Mouse (Mus musculus): ENCODE measurements at regions not wholly inside any gene's neighbourhood (a gene's known extent, or its start where the extent isn't known, plus 50 kb on each side); places are given as distances from the start of the nearest gene placed in this dataset.

GRCm38 (mm10) chr16:50709727-50710126, 118.8 kb upstream of the Ccdc54 start:
- DNase-seq (ENCODE audit: low spot score), result no peak

DNA sequence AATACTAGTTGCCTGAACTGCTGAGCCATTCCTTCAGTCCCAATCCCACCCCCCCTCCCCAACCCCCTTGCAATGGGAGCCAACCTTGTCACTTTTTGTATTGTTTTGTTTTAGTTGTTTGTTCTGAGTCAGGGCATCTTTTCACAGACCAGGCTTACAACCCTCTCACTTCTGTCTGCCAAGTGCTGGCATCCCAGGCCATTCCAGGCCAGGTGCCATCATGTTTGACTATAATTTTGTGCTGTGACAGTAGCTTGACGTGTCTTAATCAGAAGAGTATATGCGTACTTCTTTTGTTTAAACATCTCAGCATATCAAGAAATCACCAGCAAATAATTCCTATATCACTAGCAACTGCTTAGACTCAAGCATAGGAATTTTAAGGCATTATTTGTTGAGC, 117.0 kb upstream of the Ccdc54 start:
- DNase-seq (ENCODE audit: low spot score), result no peak

GRCm38 (mm10) chr16:50705921-50706320, 115.0 kb upstream of the Ccdc54 start:
- DNase-seq (ENCODE audit: low spot score), result no peak

GRCm38 (mm10) chr16:50700811-50701517, 110.0 kb upstream of the Ccdc54 start:
- no peak for DNase-seq (ENCODE audit: low spot score)

GRCm38 (mm10) chr16:50700123-50700522, 109.2 kb upstream of the Ccdc54 start:
- DNase-seq (ENCODE audit: low spot score), result peak; percentile 8

DNA sequence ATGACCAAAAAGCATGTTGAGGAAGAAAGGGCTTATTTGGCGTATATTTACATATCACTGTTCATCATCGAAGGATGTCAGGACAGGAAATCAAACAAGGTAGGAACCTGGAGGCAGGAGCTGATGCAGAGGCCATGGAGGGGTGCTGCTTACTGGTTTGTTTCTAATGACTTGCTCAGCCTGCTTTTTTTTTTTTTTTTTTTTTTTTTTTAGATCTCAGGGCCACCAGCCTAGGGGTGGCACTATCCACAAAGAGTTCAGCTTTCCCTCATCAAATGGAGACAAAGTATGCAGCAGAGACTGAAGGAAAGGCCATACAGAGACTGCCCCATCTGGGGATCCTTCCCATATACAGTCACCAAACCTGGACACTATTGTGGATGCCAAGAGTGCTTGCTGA, 106.8 kb upstream of the Ccdc54 start:
- no peak for DNase-seq (ENCODE audit: low spot score)

GRCm38 (mm10) chr16:50696052-50696451, 105.1 kb upstream of the Ccdc54 start:
- DNase-seq (ENCODE audit: low spot score), result no peak

GRCm38 (mm10) chr16:50694045-50694444, 103.1 kb upstream of the Ccdc54 start:
- no peak for DNase-seq (ENCODE audit: low spot score)

DNA sequence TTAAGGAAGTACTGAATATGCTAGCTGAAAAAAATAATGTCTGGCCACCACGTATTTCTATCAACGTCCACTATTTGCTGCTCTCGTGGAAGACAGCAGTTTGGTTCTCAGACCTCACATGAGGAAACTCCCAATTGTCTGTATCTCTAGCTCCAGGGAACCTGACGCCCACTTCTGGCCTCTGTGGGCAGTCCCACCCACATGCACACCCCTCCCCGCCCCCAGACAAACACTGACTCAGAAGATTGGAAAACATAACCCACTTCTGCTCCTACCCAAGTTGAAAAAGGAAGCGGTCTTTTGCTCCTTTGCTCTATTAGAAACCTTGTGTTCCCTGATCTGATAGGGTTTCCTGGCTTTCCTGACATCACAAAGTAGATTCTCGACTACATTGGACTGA, 99.9 kb upstream of the Ccdc54 start:
- DNase-seq (ENCODE audit: low spot score), result no peak

- no peak for DNase-seq (ENCODE audit: low spot score)
Measured at GRCm38 (mm10) chr16:50689525-50689924, 98.6 kb upstream of the Ccdc54 start.

DNA sequence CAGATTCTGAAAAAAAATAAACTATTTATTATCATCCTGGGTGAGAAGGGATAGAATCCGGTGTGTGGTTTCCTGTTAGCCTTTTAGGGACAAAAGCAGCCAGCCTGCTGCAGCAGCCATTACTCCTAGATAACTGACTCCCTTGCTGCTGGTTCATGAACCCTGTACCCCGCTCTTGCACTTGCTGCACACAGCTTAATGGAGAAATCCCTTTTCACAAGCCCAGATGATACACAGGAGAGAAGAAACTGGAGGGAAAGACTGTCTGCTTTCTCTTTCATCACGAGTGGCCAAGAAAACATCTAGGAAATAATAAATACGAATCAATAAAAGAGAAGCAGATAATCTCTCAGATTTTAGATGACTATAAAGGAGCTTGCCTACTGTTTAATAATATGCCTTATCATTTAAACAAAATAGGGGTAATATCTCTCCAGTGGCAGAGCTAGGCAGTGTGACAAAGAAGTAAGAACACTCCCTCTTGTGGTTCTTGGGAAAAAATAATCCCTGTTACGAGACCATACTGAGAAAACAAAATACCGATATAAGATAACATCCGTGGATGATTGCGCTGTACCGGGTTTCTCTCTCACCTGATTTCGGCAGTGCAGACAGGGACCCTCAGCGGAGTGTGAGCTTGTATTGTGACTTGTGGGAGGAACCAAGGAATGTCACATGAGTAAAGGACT, 98.0 kb upstream of the Ccdc54 start:
- no peak for DNase-seq (ENCODE audit: low spot score)

DNA sequence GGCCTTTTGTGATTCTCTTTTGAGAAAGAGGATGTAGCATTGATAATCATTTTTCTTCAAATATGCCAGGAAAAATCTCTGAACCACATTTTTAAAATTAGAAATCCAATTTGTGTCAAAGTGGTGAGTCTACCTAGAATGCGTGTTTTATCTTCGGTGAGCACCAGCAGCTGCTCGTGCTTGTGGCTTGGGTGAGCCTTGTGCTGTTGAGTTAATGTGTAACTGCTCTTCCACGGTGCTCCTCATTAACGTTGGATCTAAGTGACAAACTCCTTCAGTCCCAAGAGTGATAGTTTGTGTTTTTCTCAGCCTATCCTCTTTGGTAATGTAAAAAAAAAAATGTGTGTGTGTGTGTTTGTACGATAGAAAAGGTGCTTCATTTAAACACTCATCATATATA, 88.7 kb upstream of the Ccdc54 start:
- DNase-seq (ENCODE audit: low spot score), result no peak

DNA sequence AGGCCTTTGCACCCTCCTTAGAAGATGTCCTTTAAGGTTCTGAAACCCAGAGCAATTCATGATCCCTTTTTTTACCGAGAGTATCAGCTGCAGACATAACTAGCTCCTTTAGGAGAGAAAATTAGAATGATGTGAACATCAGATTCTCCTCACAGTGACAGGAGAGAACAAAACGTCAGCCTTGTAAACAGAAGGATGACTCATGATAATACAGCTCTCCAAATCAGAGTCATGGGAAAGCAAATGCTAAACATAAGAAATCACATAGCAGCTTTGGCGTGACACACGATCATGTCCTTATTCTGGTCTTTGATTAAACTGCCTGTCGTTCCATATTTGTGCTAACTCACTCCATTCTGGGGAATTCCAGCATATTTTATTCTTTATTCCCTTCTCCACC, 82.4 kb upstream of the Ccdc54 start:
- no peak for DNase-seq (ENCODE audit: low spot score)

DNA sequence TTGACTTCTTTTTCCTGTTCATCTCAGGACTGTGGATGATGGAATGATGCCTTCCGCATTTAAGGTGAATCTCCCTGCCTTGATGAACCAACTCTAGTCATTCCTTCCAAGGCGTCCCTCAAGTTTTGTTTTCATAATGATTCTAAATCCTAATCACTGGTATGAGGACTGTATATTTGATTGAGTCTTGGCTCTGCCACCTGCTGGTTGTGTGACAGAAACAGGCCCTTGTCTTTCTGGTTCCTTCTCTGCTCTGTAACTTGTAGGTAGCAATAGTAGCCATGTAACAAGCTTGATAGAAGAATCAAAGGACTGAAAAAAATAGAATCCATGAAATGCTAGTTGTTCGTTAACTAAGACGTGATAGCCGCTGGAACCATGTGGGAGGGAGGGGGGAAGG, 81.8 kb upstream of the Ccdc54 start:
- DNase-seq (ENCODE audit: low spot score), result no peak

GRCm38 (mm10) chr16:50671170-50671569, 80.2 kb upstream of the Ccdc54 start:
- DNase-seq (ENCODE audit: low spot score), result no peak

GRCm38 (mm10) chr16:50664240-50664639, 73.3 kb upstream of the Ccdc54 start:
- DNase-seq (ENCODE audit: low spot score), result no peak
